Mouse (Mus musculus) brain, embryonic 14.5 days (tissue): ENCODE results near the gene Tenm3.

Experiments used
- CTCF ChIP-seq: fragments of 200-500 bp; IDR thresholded peaks from 2 replicates; pipeline ENCODE4 v1.5.1; 2012; ENCODE audit warnings: inconsistent platforms, mild to moderate bottlenecking, moderate library complexity, borderline replicate concordance; ENCODE audit not compliant: insufficient read depth, insufficient read length; ENCODE audit errors: extremely low read depth
- POLR2A ChIP-seq: fragments of 200-500 bp; IDR thresholded peaks from 2 replicates; pipeline ENCODE4 v1.6.1; 2012; ENCODE audit warnings: mild to moderate bottlenecking, inconsistent platforms, borderline replicate concordance; ENCODE audit not compliant: poor library complexity, insufficient read depth, insufficient read length, severe bottlenecking; ENCODE audit errors: extremely low read depth

GRCm38 (mm10) chr8:48622517-48623153 lies 221.1 kb downstream of the Tenm3 start:
- no peak for TF ChIP-seq CTCF
- no peak for TF ChIP-seq POLR2A
